Mouse (Mus musculus) midbrain, embryonic 16.5 days (tissue): ENCODE results near the gene Neu1. TPM values are rescaled to one million over a fixed set of nuclear protein-coding genes. Genes with fewer than 3 reads are reported as not detected.

Experiments used
- ATAC-seq: fragments of 200-750 bp; cut with Nextera tagmentation; 2 replicates; pipeline ENCODE4 v1.8.0; 2017; ENCODE audit warnings: moderate TSS enrichment
- H3K27ac ChIP-seq: fragments of 300-500 bp; sonication (generic); 2 replicates; pipeline ENCODE4 v1.5.1; 2014; ENCODE audit warnings: mild to moderate bottlenecking, low read length, mixed read lengths
- H3K27me3 ChIP-seq: fragments of 300-500 bp; sonication (generic); 2 replicates; pipeline ENCODE4 v1.6.1; 2014; ENCODE audit warnings: low read depth, low read length, mixed read lengths; ENCODE audit not compliant: control insufficient read depth, insufficient read depth
- H3K36me3 ChIP-seq: fragments of 300-500 bp; sonication (generic); 2 replicates; pipeline ENCODE4 v1.6.1; 2014; ENCODE audit warnings: mild to moderate bottlenecking, low read length, moderate library complexity, mixed read lengths; ENCODE audit not compliant: control insufficient read depth, insufficient read depth
- H3K4me1 ChIP-seq: fragments of 300-500 bp; sonication (generic); 2 replicates; pipeline ENCODE4 v1.6.1; 2014; ENCODE audit warnings: mild to moderate bottlenecking, low read length, mixed read lengths; ENCODE audit not compliant: control insufficient read depth, insufficient read depth
- H3K4me2 ChIP-seq: fragments of 300-500 bp; sonication (generic); 2 replicates; pipeline ENCODE4 v1.6.1; 2014; ENCODE audit warnings: mild to moderate bottlenecking, low read length, mixed read lengths
- H3K4me3 ChIP-seq: fragments of 300-500 bp; sonication (generic); 2 replicates; pipeline ENCODE4 v1.5.1; 2014; ENCODE audit warnings: low read depth, mild to moderate bottlenecking, low read length, moderate library complexity, mixed read lengths
- H3K9ac ChIP-seq: fragments of 300-500 bp; sonication (generic); 2 replicates; pipeline ENCODE4 v1.6.1; 2014; ENCODE audit warnings: low read depth, low read length, mixed read lengths
- H3K9me3 ChIP-seq: fragments of 300-500 bp; sonication (generic); replicated peaks from 2 replicates; pipeline ENCODE4 v1.6.1; 2014; ENCODE audit warnings: mild to moderate bottlenecking, low read length, mixed read lengths; ENCODE audit not compliant: control insufficient read depth, poor library complexity, severe bottlenecking
- WGBS: fragments of 180-500 bp; shearing (Covaris S2); extraction: QIAGEN DNeasy Blood & Tissue Kit; methylation state at CpG from one replicate; pipeline ENCODE4 v1.1.7; 2014; 5-methylcytosine and 5-hydroxymethylcytosine counted together
- polyA plus RNA-seq: library from polyadenylated mRNA; unstranded; fragments of >200 nt; fragmentation: Nextera tagmentation; extraction: Ambion mirVana; gene quantifications from 2 replicates; pipeline ENCODE4 v1.2.1, GENCODE M21; 2015

Gene Neu1
- polyA plus RNA-seq, 1 experiment from 2014 or later = 42.3 TPM

DNA sequence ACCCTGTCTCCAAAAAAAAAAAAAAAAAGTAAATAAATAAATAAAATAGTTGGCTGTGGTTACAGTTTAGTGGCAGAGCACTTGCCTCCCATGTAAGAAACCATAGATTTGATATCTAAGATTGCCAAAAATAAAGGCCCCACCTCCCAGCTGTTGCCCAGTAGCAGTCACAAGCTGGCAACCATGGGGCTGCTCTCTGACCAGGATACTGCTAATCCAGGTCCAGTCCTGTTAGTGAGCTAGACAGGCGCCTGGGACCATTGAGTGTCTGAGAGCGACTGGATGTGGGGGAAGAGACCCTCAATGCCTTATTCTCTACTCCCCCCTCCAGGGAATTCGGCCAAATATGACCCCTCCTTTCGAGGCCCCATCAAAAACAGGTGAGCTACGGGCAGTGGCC, 14.7 kb upstream of the Neu1 start:
- WGBS = 89% methylated on average over 5 of the region's 5 CpGs
- Histone ChIP-seq H3K27ac (no peak overlapping the region), H3K4me1 (no peaks in the 10 kb centered on the region), H3K9ac (no peak overlapping the region), H3K27me3 (no peaks in the 10 kb centered on the region), H3K36me3 (peaks cover 24% of the 10 kb centered on the region), H3K4me2 (no peak overlapping the region), H3K4me3 (no peak overlapping the region), H3K9me3 (no peaks in the 10 kb centered on the region)
- ATAC-seq = no peak

DNA sequence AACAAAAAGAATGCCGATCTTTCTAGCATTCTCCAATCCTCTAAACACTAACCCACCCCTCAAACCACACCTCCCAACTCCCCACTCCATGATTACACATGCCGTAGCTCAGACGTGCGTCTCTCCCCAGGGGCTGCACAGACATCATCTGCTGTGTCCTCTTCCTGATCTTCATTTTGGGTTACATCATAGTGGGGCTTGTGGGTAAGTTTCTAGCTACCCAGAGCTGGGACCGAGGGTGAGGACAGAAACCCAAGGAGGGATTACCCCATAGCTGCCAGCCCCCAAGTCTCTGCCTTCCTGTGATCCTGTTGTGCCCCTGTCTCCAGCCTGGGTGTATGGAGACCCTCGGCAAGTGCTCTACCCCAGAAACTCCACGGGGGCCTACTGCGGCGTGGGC, 13.9 kb upstream of the Neu1 start:
- no peak for ATAC-seq

GRCm38 (mm10) chr17:34922939-34923338, 8.1 kb upstream of the Neu1 start:
- no peak overlapping the region for H3K4me2 ChIP-seq
- WGBS = 53% methylated on average over 6 of the region's 6 CpGs
- no peak for ATAC-seq
- no peaks in the 10 kb centered on the region for H3K36me3 ChIP-seq
- H3K9ac ChIP-seq = no peak overlapping the region
- no peaks in the 10 kb centered on the region for H3K27me3 ChIP-seq
- H3K4me1 ChIP-seq = no peaks in the 10 kb centered on the region
- H3K9me3 ChIP-seq = no peaks in the 10 kb centered on the region
- H3K4me3 ChIP-seq = no peak overlapping the region
- no peak overlapping the region for H3K27ac ChIP-seq

More for the DNA sequence above, 13.9 kb upstream of the Neu1 start:
- H3K36me3 ChIP-seq = peaks cover 15% of the 10 kb centered on the region
- no peak overlapping the region for H3K9ac ChIP-seq
- H3K27ac ChIP-seq = no peak overlapping the region
- WGBS = 83% methylated on average over 9 of the region's 9 CpGs
- no peaks in the 10 kb centered on the region for H3K4me1 ChIP-seq
- no peaks in the 10 kb centered on the region for H3K27me3 ChIP-seq
- H3K9me3 ChIP-seq = no peaks in the 10 kb centered on the region
- no peak overlapping the region for H3K4me3 ChIP-seq
- no peak overlapping the region for H3K4me2 ChIP-seq

GRCm38 (mm10) chr17:34924258-34924657, 6.8 kb upstream of the Neu1 start:
- no peaks in the 10 kb centered on the region for H3K9me3 ChIP-seq
- H3K4me1 ChIP-seq = no peaks in the 10 kb centered on the region
- ATAC-seq = no peak
- H3K4me2 ChIP-seq = no peak overlapping the region
- H3K4me3 ChIP-seq = no peak overlapping the region
- no peak overlapping the region for H3K9ac ChIP-seq
- 81% methylated on average over 5 of the region's 5 CpGs for WGBS
- H3K36me3 ChIP-seq = no peaks in the 10 kb centered on the region
- H3K27ac ChIP-seq = no peak overlapping the region
- no peaks in the 10 kb centered on the region for H3K27me3 ChIP-seq

- no peak overlapping the region for H3K27ac ChIP-seq
- no peaks in the 10 kb centered on the region for H3K27me3 ChIP-seq
- 90% methylated on average over 18 of the region's 18 CpGs for WGBS
- no peaks in the 10 kb centered on the region for H3K9me3 ChIP-seq
- H3K36me3 ChIP-seq = no peaks in the 10 kb centered on the region
- H3K4me2 ChIP-seq = no peak overlapping the region
- peaks cover 6% of the 10 kb centered on the region for H3K4me1 ChIP-seq
- ATAC-seq = no peak
- no peak overlapping the region for H3K4me3 ChIP-seq
- H3K9ac ChIP-seq = no peak overlapping the region
Observed at GRCm38 (mm10) chr17:34927306-34928019, 3.6 kb upstream of the Neu1 start.

GRCm38 (mm10) chr17:34928841-34929240, 2.2 kb upstream of the Neu1 start:
- H3K4me1 ChIP-seq = peaks cover 7% of the 10 kb centered on the region
- no peak for ATAC-seq
- no peak overlapping the region for H3K4me2 ChIP-seq
- H3K9me3 ChIP-seq = no peaks in the 10 kb centered on the region
- no peak overlapping the region for H3K4me3 ChIP-seq
- no peaks in the 10 kb centered on the region for H3K27me3 ChIP-seq
- WGBS = 74% methylated on average over 4 of the region's 4 CpGs
- H3K36me3 ChIP-seq = peaks cover 2% of the 10 kb centered on the region; the same call in 1 of the 2 replicates
- no peak overlapping the region for H3K9ac ChIP-seq
- no peak overlapping the region for H3K27ac ChIP-seq

GRCm38 (mm10) chr17:34931735-34932098, 664 bp downstream of the Neu1 start:
- peak overlapping the region; percentile 79 for H3K9ac ChIP-seq
- peak overlapping the region; percentile 95 for H3K4me2 ChIP-seq
- H3K9me3 ChIP-seq = no peaks in the 10 kb centered on the region
- H3K4me1 ChIP-seq = peaks cover 7% of the 10 kb centered on the region
- H3K4me3 ChIP-seq = peak overlapping the region; percentile 81
- H3K36me3 ChIP-seq = peaks cover 9% of the 10 kb centered on the region; the same call in 1 of the 2 replicates
- ATAC-seq = peak; percentile 66; the same call in 1 of the 2 replicates
- WGBS = 5% methylated on average over 14 of the region's 14 CpGs
- no peaks in the 10 kb centered on the region for H3K27me3 ChIP-seq
- peak overlapping the region; percentile 77 for H3K27ac ChIP-seq

DNA sequence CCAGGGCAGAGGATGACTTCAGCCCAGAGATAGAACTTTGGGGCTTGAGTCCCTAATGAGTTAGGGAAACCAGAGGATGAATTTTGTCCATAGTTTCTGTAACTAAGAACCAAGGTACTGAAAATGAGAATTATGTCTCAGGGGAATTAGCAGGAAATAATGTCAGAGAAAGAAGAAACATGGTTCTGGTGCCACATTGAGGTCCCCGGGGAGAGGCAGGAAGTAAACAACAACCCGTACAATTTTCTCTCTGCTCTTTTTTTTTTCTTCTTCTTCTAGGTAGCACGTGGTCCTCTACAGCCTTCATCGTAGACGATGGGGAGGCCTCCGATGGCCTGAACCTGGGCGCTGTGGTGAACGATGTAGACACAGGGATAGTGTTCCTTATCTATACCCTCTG, 1.2 kb downstream of the Neu1 start:
- Histone ChIP-seq H3K36me3 (peaks cover 9% of the 10 kb centered on the region; the same call in 1 of the 2 replicates), H3K9ac (peak overlapping the region; percentile 79), H3K27me3 (no peaks in the 10 kb centered on the region), H3K4me3 (peak overlapping the region; percentile 81), H3K4me1 (peaks cover 7% of the 10 kb centered on the region), H3K4me2 (peak overlapping the region; percentile 95), H3K27ac (no peak overlapping the region; the same call in 1 of the 2 replicates), H3K9me3 (no peaks in the 10 kb centered on the region)
- WGBS = 89% methylated on average over 8 of the region's 8 CpGs
- no peak for ATAC-seq

- H3K4me3 ChIP-seq = no peak overlapping the region
- H3K4me1 ChIP-seq = peaks cover 7% of the 10 kb centered on the region
- H3K4me2 ChIP-seq = no peak overlapping the region
- 70% methylated on average over 24 of the region's 24 CpGs for WGBS
- peaks cover 9% of the 10 kb centered on the region; the same call in 1 of the 2 replicates for H3K36me3 ChIP-seq
- ATAC-seq = no peak
- no peak overlapping the region for H3K9ac ChIP-seq
- no peaks in the 10 kb centered on the region for H3K27me3 ChIP-seq
- H3K27ac ChIP-seq = no peak overlapping the region
- H3K9me3 ChIP-seq = no peaks in the 10 kb centered on the region
Observed at GRCm38 (mm10) chr17:34934031-34934430, 3.0 kb downstream of the Neu1 start.
